Mouse (Mus musculus): Measurements from ENCODE around the gene Scand1. TPM values are rescaled to one million over a fixed set of nuclear protein-coding genes. Genes with fewer than 3 reads are reported as not detected.

The Scand1 gene
- polyA plus RNA-seq, 2 experiments: 28.1 to 36.1 TPM

GRCm38 (mm10) chr2:156291998-156292397, 20.5 kb downstream of the Scand1 start:
- WGBS (ENCODE audit: insufficient replicate concordance): 38% methylated on average over 1 of the region's 1 CpGs
- ATAC-seq (ENCODE audit: insufficient read depth) (no peak), DNase-seq (ENCODE audit: low read depth in 3 of 3, low spot score in 3 of 3) (no peak)
- H3K36me3 ChIP-seq (replicated peaks; ENCODE audit: control insufficient read depth, insufficient read depth, low read depth): peaks cover 2% of the 10 kb centered on the region; the same call in 1 of the 2 replicates
- no peaks in the 10 kb centered on the region for H3K9me3 ChIP-seq (ENCODE audit: control insufficient read depth, low read length)
- no peak overlapping the region for H3K9ac ChIP-seq (replicated peaks)
- H3K4me1 ChIP-seq (replicated peaks; ENCODE audit: control insufficient read depth in 2 of 2, insufficient read depth in 2 of 2, low read length in 1 of 2): no peaks in the 10 kb centered on the region
- H3K4me3 ChIP-seq (ENCODE audit: insufficient read depth in 1 of 2, low read depth in 2 of 2, low read length in 2 of 2): no peak overlapping the region
- H3K4me2 ChIP-seq (ENCODE audit: low read depth): no peak overlapping the region
- no peaks in the 10 kb centered on the region for H3K27me3 ChIP-seq (ENCODE audit: control insufficient read depth, insufficient read depth, low read length)
- TF ChIP-seq CTCF (IDR thresholded peaks at IDR 0.05; ENCODE audit: low read depth): no peak
- no peak for TF ChIP-seq EP300 (IDR thresholded peaks at IDR 0.05; ENCODE audit: low read depth)
- H3K27ac ChIP-seq: no peak overlapping the region

GRCm38 (mm10) chr2:156289552-156290160, 22.8 kb downstream of the Scand1 start:
- Histone ChIP-seq H3K36me3 (replicated peaks; ENCODE audit: control insufficient read depth, insufficient read depth, low read depth) (peaks cover 2% of the 10 kb centered on the region; the same call in 1 of the 2 replicates), H3K27ac (no peak overlapping the region), H3K4me3 (ENCODE audit: insufficient read depth in 1 of 2, low read depth in 2 of 2, low read length in 2 of 2) (no peak overlapping the region), H3K9ac (replicated peaks) (no peak overlapping the region), H3K27me3 (ENCODE audit: control insufficient read depth, insufficient read depth, low read length) (no peaks in the 10 kb centered on the region), H3K4me1 (replicated peaks; ENCODE audit: control insufficient read depth in 2 of 2, insufficient read depth in 2 of 2, low read length in 1 of 2) (no peaks in the 10 kb centered on the region), H3K4me2 (ENCODE audit: low read depth) (no peak overlapping the region), H3K9me3 (ENCODE audit: control insufficient read depth, low read length) (no peaks in the 10 kb centered on the region)
- no peak for TF ChIP-seq EP300 (IDR thresholded peaks at IDR 0.05; ENCODE audit: low read depth)
- DNase-seq (ENCODE audit: low read depth in 3 of 3, low spot score in 3 of 3) (no peak), ATAC-seq (ENCODE audit: insufficient read depth) (no peak)
- WGBS (ENCODE audit: insufficient replicate concordance): 82% methylated on average over 2 of the region's 2 CpGs

GRCm38 (mm10) chr2:156288222-156288621, 24.3 kb downstream of the Scand1 start:
- Histone ChIP-seq H3K9ac (replicated peaks) (no peak overlapping the region), H3K36me3 (replicated peaks; ENCODE audit: control insufficient read depth, insufficient read depth, low read depth) (peaks cover 2% of the 10 kb centered on the region; the same call in 1 of the 2 replicates)

GRCm38 (mm10) chr2:156286733-156287132, 25.8 kb downstream of the Scand1 start:
- H3K9ac ChIP-seq (replicated peaks): no peak overlapping the region
- H3K27me3 ChIP-seq (ENCODE audit: control insufficient read depth, insufficient read depth, low read length): no peaks in the 10 kb centered on the region
- peaks cover 2% of the 10 kb centered on the region; the same call in 1 of the 2 replicates for H3K36me3 ChIP-seq (replicated peaks; ENCODE audit: control insufficient read depth, insufficient read depth, low read depth)
- H3K27ac ChIP-seq: no peak overlapping the region
- DNase-seq (ENCODE audit: low read depth in 3 of 3, low spot score in 3 of 3) (no peak), ATAC-seq (ENCODE audit: insufficient read depth) (no peak)
- no peaks in the 10 kb centered on the region for H3K9me3 ChIP-seq (ENCODE audit: control insufficient read depth, low read length)
- no peak for TF ChIP-seq CTCF (IDR thresholded peaks at IDR 0.05; ENCODE audit: low read depth)
- TF ChIP-seq EP300 (IDR thresholded peaks at IDR 0.05; ENCODE audit: low read depth): no peak
- H3K4me1 ChIP-seq (replicated peaks; ENCODE audit: control insufficient read depth in 2 of 2, insufficient read depth in 2 of 2, low read length in 1 of 2): no peaks in the 10 kb centered on the region
- 77% methylated on average over 4 of the region's 4 CpGs for WGBS (ENCODE audit: insufficient replicate concordance)
- no peak overlapping the region for H3K4me2 ChIP-seq (ENCODE audit: low read depth)
- no peak overlapping the region for H3K4me3 ChIP-seq (ENCODE audit: insufficient read depth in 1 of 2, low read depth in 2 of 2, low read length in 2 of 2)

More at GRCm38 (mm10) chr2:156288222-156288621, 24.3 kb downstream of the Scand1 start:
- Histone ChIP-seq H3K4me1 (replicated peaks; ENCODE audit: control insufficient read depth in 2 of 2, insufficient read depth in 2 of 2, low read length in 1 of 2) (no peaks in the 10 kb centered on the region), H3K4me2 (ENCODE audit: low read depth) (no peak overlapping the region), H3K27ac (no peak overlapping the region), H3K27me3 (ENCODE audit: control insufficient read depth, insufficient read depth, low read length) (no peaks in the 10 kb centered on the region), H3K4me3 (ENCODE audit: insufficient read depth in 1 of 2, low read depth in 2 of 2, low read length in 2 of 2) (no peak overlapping the region), H3K9me3 (ENCODE audit: control insufficient read depth, low read length) (no peaks in the 10 kb centered on the region)
- no peak for ATAC-seq (ENCODE audit: insufficient read depth)
- WGBS (ENCODE audit: insufficient replicate concordance): 80% methylated on average over 2 of the region's 2 CpGs
- TF ChIP-seq CTCF (IDR thresholded peaks at IDR 0.05; ENCODE audit: low read depth): no peak
- TF ChIP-seq EP300 (IDR thresholded peaks at IDR 0.05; ENCODE audit: low read depth): no peak
- DNase-seq (ENCODE audit: low read depth in 3 of 3, low spot score in 3 of 3): no peak

- DNase-seq (ENCODE audit: low read depth in 3 of 3, low spot score in 3 of 3) (no peak), ATAC-seq (ENCODE audit: insufficient read depth) (no peak)
- Histone ChIP-seq H3K9me3 (ENCODE audit: control insufficient read depth, low read length) (no peaks in the 10 kb centered on the region), H3K36me3 (replicated peaks; ENCODE audit: control insufficient read depth, insufficient read depth, low read depth) (peaks cover 2% of the 10 kb centered on the region; the same call in 1 of the 2 replicates), H3K27me3 (ENCODE audit: control insufficient read depth, insufficient read depth, low read length) (no peaks in the 10 kb centered on the region), H3K27ac (no peak overlapping the region), H3K4me1 (replicated peaks; ENCODE audit: control insufficient read depth in 2 of 2, insufficient read depth in 2 of 2, low read length in 1 of 2) (no peaks in the 10 kb centered on the region), H3K4me2 (ENCODE audit: low read depth) (no peak overlapping the region), H3K9ac (replicated peaks) (no peak overlapping the region), H3K4me3 (ENCODE audit: insufficient read depth in 1 of 2, low read depth in 2 of 2, low read length in 2 of 2) (no peak overlapping the region)
- 61% methylated on average over 2 of the region's 2 CpGs for WGBS (ENCODE audit: insufficient replicate concordance)
- no peak for TF ChIP-seq EP300 (IDR thresholded peaks at IDR 0.05; ENCODE audit: low read depth)
- no peak for TF ChIP-seq CTCF (IDR thresholded peaks at IDR 0.05; ENCODE audit: low read depth)
Measured at GRCm38 (mm10) chr2:156285161-156285560, 27.3 kb downstream of the Scand1 start.

All from liver, embryonic 14.5 days (tissue).